In genomic region chr11:50024833-50025720, GRCm38 (mm10) we compare ENCODE assay signal across 8 mouse cellular contexts. TPM values are rescaled to one million over a fixed set of nuclear protein-coding genes. Genes with fewer than 3 reads are reported as not detected.
DNase-seq lines count a peak whose midpoint lies in the region; ATAC-seq lines count a peak whose summit lies in the region.

Gene Rnf130 (plus strand): TSS chr11:50025346.

- peak; percentile 88 for ATAC-seq in forebrain, embryonic 11.5 days (replicated peaks; ENCODE audit: low FRiP score)
- ATAC-seq in heart, embryonic 15.5 days (replicated peaks; ENCODE audit: insufficient number of reproducible peaks, insufficient read depth, low FRiP score, low read depth): peak; percentile 92
- ATAC-seq in liver, embryonic 12.5 days: peak; percentile 87
- peak; percentile 91 for ATAC-seq in stomach, embryonic 14.5 days (ENCODE audit: insufficient number of reproducible peaks, insufficient read depth, low FRiP score, low read depth)

- DNase-seq in CD8-positive naive resting alpha-beta T cell, adult 2 months (ENCODE audit: low read depth in 2 of 2, low spot score in 2 of 2): peak; percentile 88 to 91
- DNase-seq in c-Kit-positive CD71-positive TER-119-negative erythroid progenitor cells, embryonic 14.5 days (ENCODE audit: low read depth): peak; percentile 75
- DNase-seq in forebrain, embryonic 11.5 days (ENCODE audit: low spot score): peak; percentile 98
- DNase-seq in kidney, postnatal 14 days: peak; percentile 98
- DNase-seq in natural killer cell, adult 2 months (ENCODE audit: low spot score in 2 of 2): peak; percentile 94

- H3K4me1 ChIP-seq in forebrain, embryonic 11.5 days (replicated peaks; ENCODE audit: control insufficient read depth, insufficient read depth, low read length): peaks cover 10% of the 10 kb centered on the region
- H3K4me1 ChIP-seq in heart, embryonic 15.5 days (replicated peaks): peaks cover 16% of the 10 kb centered on the region
- peaks cover 45% of the 10 kb centered on the region for H3K4me1 ChIP-seq in liver, embryonic 12.5 days
- H3K4me1 ChIP-seq in stomach, embryonic 14.5 days (ENCODE audit: control insufficient read depth, insufficient read depth, low read length): 0 out of 2 replicates have a peak, but pooled peaks cover 5% of the 10 kb centered on the region

- no peaks in the 10 kb centered on the region for H3K36me3 ChIP-seq in forebrain, embryonic 11.5 days (ENCODE audit: control insufficient read depth, insufficient read depth, low read length)
- H3K36me3 ChIP-seq in heart, embryonic 15.5 days: no peaks in the 10 kb centered on the region
- H3K36me3 ChIP-seq in liver, embryonic 12.5 days: no peaks in the 10 kb centered on the region
- no peaks in the 10 kb centered on the region for H3K36me3 ChIP-seq in stomach, embryonic 14.5 days (ENCODE audit: control insufficient read depth, insufficient read depth, low read length)

- H3K9ac ChIP-seq in forebrain, embryonic 11.5 days (ENCODE audit: low read length): peak within 1 kb of the TSS; percentile 98
- peak within 1 kb of the TSS; percentile 73 for H3K9ac ChIP-seq in heart, embryonic 15.5 days
- peak within 1 kb of the TSS; percentile 88 for H3K9ac ChIP-seq in liver, embryonic 12.5 days
- peak within 1 kb of the TSS; percentile 92 for H3K9ac ChIP-seq in stomach, embryonic 14.5 days (replicated peaks; ENCODE audit: low read depth, low read length)

- WGBS in forebrain, embryonic 11.5 days: under 1% methylated on average over 111 of the region's 129 CpGs
- under 1% methylated on average over 89 of the region's 129 CpGs for WGBS in heart, embryonic 15.5 days
- under 1% methylated on average over 82 of the region's 129 CpGs for WGBS in liver, embryonic 12.5 days (ENCODE audit: insufficient replicate concordance)
- under 1% methylated on average over 65 of the region's 129 CpGs for WGBS in stomach, embryonic 14.5 days

- 0 out of 2 replicates have a peak, but pooled peaks cover 3% of the 10 kb centered on the region for H3K27me3 ChIP-seq in forebrain, embryonic 11.5 days (ENCODE audit: control insufficient read depth, insufficient read depth, low read length)
- H3K27me3 ChIP-seq in heart, embryonic 15.5 days: no peaks in the 10 kb centered on the region
- H3K27me3 ChIP-seq in liver, embryonic 12.5 days (replicated peaks): peaks cover 19% of the 10 kb centered on the region; the same call in 1 of the 2 replicates
- no peaks in the 10 kb centered on the region for H3K27me3 ChIP-seq in stomach, embryonic 14.5 days (ENCODE audit: control insufficient read depth, insufficient read depth, low read length)

- peak within 1 kb of the TSS; percentile 95 for H3K4me3 ChIP-seq in forebrain, embryonic 11.5 days (ENCODE audit: low read depth, low read length)
- peak within 1 kb of the TSS; percentile 65 for H3K4me3 ChIP-seq in heart, embryonic 15.5 days
- H3K4me3 ChIP-seq in liver, embryonic 12.5 days: peak within 1 kb of the TSS; percentile 80
- peak within 1 kb of the TSS; percentile 95 for H3K4me3 ChIP-seq in stomach, embryonic 14.5 days (ENCODE audit: low read depth, low read length)

- no peaks in the 10 kb centered on the region for H3K9me3 ChIP-seq in forebrain, embryonic 11.5 days (ENCODE audit: control insufficient read depth, low read length)
- no peaks in the 10 kb centered on the region for H3K9me3 ChIP-seq in heart, embryonic 15.5 days (replicated peaks)
- H3K9me3 ChIP-seq in liver, embryonic 12.5 days (replicated peaks): no peaks in the 10 kb centered on the region
- no peaks in the 10 kb centered on the region for H3K9me3 ChIP-seq in stomach, embryonic 14.5 days (ENCODE audit: control insufficient read depth, low read depth, low read length)

- peak within 1 kb of the TSS; percentile 80 for H3K4me2 ChIP-seq in forebrain, embryonic 11.5 days (ENCODE audit: low read depth, low read length, severe bottlenecking)
- H3K4me2 ChIP-seq in heart, embryonic 15.5 days: peak within 1 kb of the TSS; percentile 65
- peak within 1 kb of the TSS; percentile 100 for H3K4me2 ChIP-seq in liver, embryonic 12.5 days
- peak within 1 kb of the TSS; percentile 87 for H3K4me2 ChIP-seq in stomach, embryonic 14.5 days (replicated peaks; ENCODE audit: low read depth, low read length)

- H3K27ac ChIP-seq in forebrain, embryonic 11.5 days (ENCODE audit: low read depth, low read length): peak within 1 kb of the TSS; percentile 85
- H3K27ac ChIP-seq in heart, embryonic 15.5 days: peak within 1 kb of the TSS; percentile 94
- H3K27ac ChIP-seq in liver, embryonic 12.5 days: peak within 1 kb of the TSS; percentile 84
- H3K27ac ChIP-seq in stomach, embryonic 14.5 days (ENCODE audit: low read length): peak within 1 kb of the TSS; percentile 83

RNA-seq across cellular contexts. Expression of gene Rnf130, which starts in this region (rescaled TPM):
- 92.3 and 92.5 TPM in 2 replicates for polyA plus RNA-seq in forebrain, embryonic 11.5 days (2014; fragmentation: Nextera tagmentation; extraction: Ambion mirVana)
- 39.6 and 42.8 TPM in 2 replicates for polyA plus RNA-seq in heart, embryonic 15.5 days (2015; fragmentation: Nextera tagmentation; extraction: Ambion mirVana)
- polyA plus RNA-seq in liver, embryonic 12.5 days (2016; fragmentation: Nextera tagmentation; extraction: Ambion mirVana): 39.2 and 39.7 TPM in 2 replicates
- 43.5 and 54.6 TPM in 2 replicates for polyA plus RNA-seq in stomach, embryonic 14.5 days (2014; fragmentation: Nextera tagmentation; extraction: Ambion mirVana)

Comparison
In these comparisons a context has a peak if more than half of its experiments do, and no peak if none do; other contexts are left out.
1. Peak in every context shown above with its lines: DNase-seq, ATAC-seq, H3K4me3 ChIP-seq and H3K27ac ChIP-seq.